Mouse (Mus musculus): ENCODE measurements around the gene Peak1. TPM values are rescaled to one million over a fixed set of nuclear protein-coding genes. Genes with fewer than 3 reads are reported as not detected.
"Not testable (repeated sequence)": the region's sequence is repeated elsewhere in the genome, so short reads cannot be mapped to it uniquely, and the experiment has no call there.

The Peak1 gene
- polyA plus RNA-seq, 1 experiment from 2014 or later: 6.2 TPM

DNA sequence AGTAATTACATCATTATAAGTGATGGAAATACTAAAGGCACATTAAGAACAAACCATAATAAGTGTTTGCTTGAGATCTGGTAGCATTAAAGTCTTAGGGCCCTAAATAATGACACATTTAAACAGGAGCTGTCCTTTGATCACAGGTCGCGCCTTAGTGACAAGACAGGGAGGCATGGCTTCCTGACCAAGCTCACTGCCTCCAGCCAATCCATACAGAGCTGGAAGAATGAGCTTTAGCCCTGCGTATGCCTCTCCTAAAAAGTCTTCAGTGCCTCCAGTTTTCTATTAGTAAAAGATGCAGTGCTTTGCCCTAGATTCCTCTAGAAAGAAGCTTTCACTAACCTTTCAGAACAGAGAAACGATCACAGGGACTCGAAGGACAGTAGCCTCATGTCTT lies 182.6 kb downstream of the Peak1 start:
- WGBS: 81% methylated on average over 5 of the region's 5 CpGs
- Histone ChIP-seq H3K4me3 (ENCODE audit: low read depth, low read length) (no peak overlapping the region), H3K4me2 (ENCODE audit: low read depth, low read length, severe bottlenecking) (no peak overlapping the region), H3K27me3 (ENCODE audit: control insufficient read depth, insufficient read depth, low read length) (no peaks in the 10 kb centered on the region), H3K36me3 (ENCODE audit: control insufficient read depth, insufficient read depth, low read length) (no peaks in the 10 kb centered on the region), H3K9me3 (ENCODE audit: control insufficient read depth, low read length) (no peaks in the 10 kb centered on the region), H3K4me1 (replicated peaks; ENCODE audit: control insufficient read depth, insufficient read depth, low read length) (no peaks in the 10 kb centered on the region), H3K27ac (ENCODE audit: low read depth, low read length) (no peak overlapping the region), H3K9ac (ENCODE audit: low read length) (no peak overlapping the region)
- DNase-seq (ENCODE audit: low spot score) (no peak), ATAC-seq (replicated peaks; ENCODE audit: low FRiP score) (no peak)

DNA sequence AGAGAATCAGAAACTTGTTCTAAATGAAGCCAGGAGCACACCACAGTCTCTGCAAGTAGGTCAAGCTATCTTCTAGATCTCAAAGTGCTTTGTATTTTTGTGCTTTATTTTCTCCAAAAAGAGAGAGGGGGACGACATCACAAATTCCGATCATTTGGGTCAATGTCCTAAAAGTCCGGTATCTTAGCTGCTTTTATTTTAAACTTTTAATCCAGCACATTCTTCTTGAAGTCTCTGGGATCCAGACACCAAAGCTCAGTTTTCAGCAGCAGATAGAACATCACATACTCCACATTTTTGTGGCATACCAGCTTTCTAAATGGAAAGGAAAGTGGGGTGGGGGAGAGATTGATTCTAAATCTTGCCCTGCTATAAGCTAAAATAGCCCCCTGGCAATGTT lies 183.3 kb downstream of the Peak1 start:
- Histone ChIP-seq H3K4me2 (ENCODE audit: low read depth, low read length, severe bottlenecking) (no peak overlapping the region), H3K36me3 (ENCODE audit: control insufficient read depth, insufficient read depth, low read length) (no peaks in the 10 kb centered on the region), H3K9ac (ENCODE audit: low read length) (no peak overlapping the region), H3K27ac (ENCODE audit: low read depth, low read length) (no peak overlapping the region), H3K4me3 (ENCODE audit: low read depth, low read length) (no peak overlapping the region), H3K4me1 (replicated peaks; ENCODE audit: control insufficient read depth, insufficient read depth, low read length) (no peaks in the 10 kb centered on the region), H3K27me3 (ENCODE audit: control insufficient read depth, insufficient read depth, low read length) (no peaks in the 10 kb centered on the region), H3K9me3 (ENCODE audit: control insufficient read depth, low read length) (no peaks in the 10 kb centered on the region)
- WGBS: 91% methylated on average over 3 of the region's 3 CpGs
- DNase-seq (ENCODE audit: low spot score): no peak
- no peak for ATAC-seq (replicated peaks; ENCODE audit: low FRiP score)

DNA sequence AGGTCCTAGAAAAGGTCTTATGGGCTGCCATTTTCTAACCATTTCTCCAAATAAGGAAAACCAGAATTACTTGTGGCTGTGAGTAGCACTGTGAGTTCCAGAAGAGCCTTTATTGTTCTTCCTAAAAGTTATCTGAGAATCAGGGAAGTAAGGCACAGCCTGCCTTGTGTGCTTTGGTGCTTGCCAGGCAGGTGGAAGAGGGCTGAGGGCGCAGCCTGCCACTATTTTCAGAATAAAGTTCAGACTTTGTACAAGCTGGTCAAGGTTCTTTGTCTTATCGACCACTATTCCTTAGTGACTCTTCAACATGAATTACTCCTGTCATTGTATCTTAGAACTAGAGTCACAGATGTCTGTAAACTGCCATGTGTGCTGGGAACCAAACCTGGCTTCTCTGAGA lies 184.6 kb downstream of the Peak1 start:
- H3K9ac ChIP-seq (ENCODE audit: low read length): no peak overlapping the region
- 84% methylated on average over 2 of the region's 2 CpGs for WGBS
- H3K36me3 ChIP-seq (ENCODE audit: control insufficient read depth, insufficient read depth, low read length): no peaks in the 10 kb centered on the region
- ATAC-seq (replicated peaks; ENCODE audit: low FRiP score): no peak
- H3K4me2 ChIP-seq (ENCODE audit: low read depth, low read length, severe bottlenecking): no peak overlapping the region
- H3K4me3 ChIP-seq (ENCODE audit: low read depth, low read length): no peak overlapping the region
- H3K4me1 ChIP-seq (replicated peaks; ENCODE audit: control insufficient read depth, insufficient read depth, low read length): no peaks in the 10 kb centered on the region
- no peaks in the 10 kb centered on the region for H3K9me3 ChIP-seq (ENCODE audit: control insufficient read depth, low read length)
- no peak for DNase-seq (ENCODE audit: low spot score)
- no peak overlapping the region for H3K27ac ChIP-seq (ENCODE audit: low read depth, low read length)
- H3K27me3 ChIP-seq (ENCODE audit: control insufficient read depth, insufficient read depth, low read length): no peaks in the 10 kb centered on the region

DNA sequence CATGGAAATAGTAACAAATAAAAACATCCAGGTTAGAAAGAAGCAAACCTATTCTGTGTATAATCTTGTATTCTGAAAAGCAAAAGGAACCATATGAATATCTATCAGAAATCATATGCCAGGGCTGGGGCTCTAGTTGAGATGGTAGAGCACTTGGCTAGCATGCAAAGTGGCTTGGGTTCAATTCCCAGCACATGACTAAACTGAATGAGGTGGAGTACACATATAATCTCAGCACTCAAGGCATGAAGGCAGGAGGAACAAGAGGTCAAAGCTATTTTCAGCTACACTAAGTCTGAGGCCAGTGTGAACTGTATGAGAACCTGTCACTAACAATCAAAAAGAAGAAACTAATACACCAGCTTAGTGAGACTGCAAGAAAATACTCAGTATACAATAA lies 187.0 kb downstream of the Peak1 start:
- no peak overlapping the region for H3K4me2 ChIP-seq (ENCODE audit: low read depth, low read length, severe bottlenecking)
- ATAC-seq (replicated peaks; ENCODE audit: low FRiP score): no peak
- no peak overlapping the region for H3K9ac ChIP-seq (ENCODE audit: low read length)
- no peak overlapping the region for H3K27ac ChIP-seq (ENCODE audit: low read depth, low read length)
- DNase-seq (ENCODE audit: low spot score): no peak
- H3K4me3 ChIP-seq (ENCODE audit: low read depth, low read length): no peak overlapping the region
- H3K9me3 ChIP-seq (ENCODE audit: control insufficient read depth, low read length): no peaks in the 10 kb centered on the region
- H3K4me1 ChIP-seq (replicated peaks; ENCODE audit: control insufficient read depth, insufficient read depth, low read length): no peaks in the 10 kb centered on the region
- H3K27me3 ChIP-seq (ENCODE audit: control insufficient read depth, insufficient read depth, low read length): no peaks in the 10 kb centered on the region
- no peaks in the 10 kb centered on the region for H3K36me3 ChIP-seq (ENCODE audit: control insufficient read depth, insufficient read depth, low read length)

DNA sequence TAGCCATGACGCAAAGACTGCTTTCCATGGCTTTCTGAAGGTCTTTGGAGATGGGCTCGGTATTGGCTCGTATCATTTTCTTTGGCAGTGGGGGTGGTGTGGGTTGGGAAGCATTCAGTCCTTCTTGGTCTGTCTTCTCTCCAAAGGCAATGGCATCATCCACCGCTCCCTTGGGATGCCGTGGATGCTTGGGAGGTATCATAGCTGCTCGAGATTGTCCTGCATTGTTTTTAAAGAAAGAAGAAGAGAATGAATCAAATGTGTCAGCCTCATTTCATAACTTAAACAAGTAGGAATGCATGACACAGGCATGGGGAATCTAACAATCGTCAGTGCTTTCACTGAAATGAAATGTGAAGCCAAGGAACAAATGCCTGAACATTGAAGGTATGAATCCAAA lies 190.2 kb downstream of the Peak1 start:
- Histone ChIP-seq H3K27ac (ENCODE audit: low read depth, low read length) (no peak overlapping the region), H3K4me3 (ENCODE audit: low read depth, low read length) (no peak overlapping the region), H3K36me3 (ENCODE audit: control insufficient read depth, insufficient read depth, low read length) (no peaks in the 10 kb centered on the region), H3K4me2 (ENCODE audit: low read depth, low read length, severe bottlenecking) (no peak overlapping the region), H3K27me3 (ENCODE audit: control insufficient read depth, insufficient read depth, low read length) (peaks cover 3% of the 10 kb centered on the region; the same call in 1 of the 2 replicates), H3K9me3 (ENCODE audit: control insufficient read depth, low read length) (no peaks in the 10 kb centered on the region), H3K9ac (ENCODE audit: low read length) (no peak overlapping the region), H3K4me1 (replicated peaks; ENCODE audit: control insufficient read depth, insufficient read depth, low read length) (0 out of 2 replicates have a peak, but pooled peaks cover 1% of the 10 kb centered on the region)
- DNase-seq (ENCODE audit: low spot score) (no peak), ATAC-seq (replicated peaks; ENCODE audit: low FRiP score) (no peak)
- WGBS: 90% methylated on average over 7 of the region's 7 CpGs

DNA sequence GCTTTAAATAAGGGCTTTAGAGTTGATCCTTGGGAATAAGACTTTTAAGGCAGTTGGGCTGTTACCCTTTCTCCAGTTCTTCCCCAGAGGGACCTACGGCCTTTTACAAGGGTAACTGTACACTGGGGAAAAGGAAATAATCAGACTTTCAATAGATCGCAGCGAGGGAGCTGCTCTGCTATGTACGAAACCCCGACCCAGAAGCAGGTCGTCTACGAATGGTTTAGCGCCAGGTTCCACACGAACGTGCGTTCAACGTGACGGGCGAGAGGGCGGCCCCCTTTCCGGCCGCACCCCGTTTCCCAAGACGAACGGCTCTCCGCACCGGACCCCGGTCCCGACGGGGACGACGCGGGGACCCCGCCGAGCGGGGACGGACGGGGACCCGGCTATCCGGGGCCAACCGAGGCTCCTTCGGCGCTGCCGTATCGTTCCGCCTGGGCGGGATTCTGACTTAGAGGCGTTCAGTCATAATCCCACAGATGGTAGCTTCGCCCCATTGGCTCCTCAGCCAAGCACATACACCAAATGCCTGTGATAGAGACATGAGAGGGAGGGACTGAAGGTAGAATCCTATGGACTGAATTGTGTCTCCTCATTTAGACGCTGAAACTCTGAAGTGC lies 194.3 kb downstream of the Peak1 start:
- not testable (repeated sequence) for H3K27me3 ChIP-seq (ENCODE audit: control insufficient read depth, insufficient read depth, low read length); DNase-seq (ENCODE audit: low spot score); H3K27ac ChIP-seq (ENCODE audit: low read depth, low read length); H3K36me3 ChIP-seq (ENCODE audit: control insufficient read depth, insufficient read depth, low read length); H3K4me1 ChIP-seq (replicated peaks; ENCODE audit: control insufficient read depth, insufficient read depth, low read length); H3K9ac ChIP-seq (ENCODE audit: low read length); H3K4me3 ChIP-seq (ENCODE audit: low read depth, low read length); H3K9me3 ChIP-seq (ENCODE audit: control insufficient read depth, low read length)
- peak overlapping the region; percentile 31; the same call in 1 of the 2 replicates for H3K4me2 ChIP-seq (ENCODE audit: low read depth, low read length, severe bottlenecking)
- 10% methylated on average over 33 of the region's 45 CpGs for WGBS
- peak; percentile 100 for ATAC-seq (replicated peaks; ENCODE audit: low FRiP score)

DNA sequence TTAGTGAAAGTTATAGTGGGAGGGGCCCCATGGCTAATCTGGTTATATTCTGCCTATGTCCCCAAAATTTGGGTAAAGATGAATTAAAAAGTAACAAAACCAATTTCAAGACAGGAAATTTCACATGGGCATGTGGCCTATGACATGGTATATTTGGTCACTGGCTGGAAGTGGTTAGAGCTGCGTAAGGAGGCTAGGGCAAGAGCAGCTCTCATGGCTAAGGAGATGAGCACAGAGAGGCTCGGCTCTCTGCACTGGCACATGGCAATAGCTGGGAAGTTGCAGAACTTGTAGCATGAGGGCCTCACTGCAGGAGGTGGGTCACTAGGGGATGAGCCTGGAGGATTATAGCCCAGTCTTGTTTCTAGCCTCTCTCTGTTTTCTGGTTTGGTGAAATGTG lies 199.0 kb downstream of the Peak1 start:
- Histone ChIP-seq H3K4me3 (ENCODE audit: low read depth, low read length) (no peak overlapping the region), H3K27ac (ENCODE audit: low read depth, low read length) (no peak overlapping the region), H3K9ac (ENCODE audit: low read length) (no peak overlapping the region), H3K4me2 (ENCODE audit: low read depth, low read length, severe bottlenecking) (no peak overlapping the region), H3K9me3 (ENCODE audit: control insufficient read depth, low read length) (no peaks in the 10 kb centered on the region), H3K36me3 (ENCODE audit: control insufficient read depth, insufficient read depth, low read length) (no peaks in the 10 kb centered on the region), H3K4me1 (replicated peaks; ENCODE audit: control insufficient read depth, insufficient read depth, low read length) (0 out of 2 replicates have a peak, but pooled peaks cover under 1% of the 10 kb centered on the region), H3K27me3 (ENCODE audit: control insufficient read depth, insufficient read depth, low read length) (no peaks in the 10 kb centered on the region; the same call in 1 of the 2 replicates)
- WGBS: 83% methylated on average over 2 of the region's 2 CpGs
- ATAC-seq (replicated peaks; ENCODE audit: low FRiP score) (no peak), DNase-seq (ENCODE audit: low spot score) (no peak)

DNA sequence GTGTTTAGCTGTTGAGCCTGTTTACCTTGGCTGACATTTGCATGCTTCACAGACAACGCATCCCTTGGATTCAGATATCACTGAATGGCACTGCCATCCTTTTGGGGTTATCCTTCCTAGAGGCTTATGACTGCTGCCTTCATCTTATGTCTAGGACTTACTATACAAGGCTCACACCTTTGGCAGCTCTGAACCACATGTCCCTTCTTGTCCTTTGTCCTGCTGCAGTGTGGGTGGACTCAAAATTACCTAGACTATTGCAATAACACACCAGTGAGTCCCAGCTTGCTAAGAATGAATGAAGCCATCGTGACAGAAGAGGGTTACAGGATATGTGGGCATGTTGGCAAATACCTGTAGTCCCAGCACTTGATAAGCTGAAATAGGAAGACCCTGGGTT lies 199.8 kb downstream of the Peak1 start:
- Histone ChIP-seq H3K27me3 (ENCODE audit: control insufficient read depth, insufficient read depth, low read length) (no peaks in the 10 kb centered on the region), H3K9ac (ENCODE audit: low read length) (no peak overlapping the region), H3K9me3 (ENCODE audit: control insufficient read depth, low read length) (no peaks in the 10 kb centered on the region), H3K36me3 (ENCODE audit: control insufficient read depth, insufficient read depth, low read length) (no peaks in the 10 kb centered on the region), H3K4me1 (replicated peaks; ENCODE audit: control insufficient read depth, insufficient read depth, low read length) (no peaks in the 10 kb centered on the region), H3K4me2 (ENCODE audit: low read depth, low read length, severe bottlenecking) (no peak overlapping the region), H3K4me3 (ENCODE audit: low read depth, low read length) (no peak overlapping the region), H3K27ac (ENCODE audit: low read depth, low read length) (no peak overlapping the region)
- DNase-seq (ENCODE audit: low spot score) (no peak), ATAC-seq (replicated peaks; ENCODE audit: low FRiP score) (no peak)
- WGBS: 87% methylated on average over 2 of the region's 2 CpGs

DNA sequence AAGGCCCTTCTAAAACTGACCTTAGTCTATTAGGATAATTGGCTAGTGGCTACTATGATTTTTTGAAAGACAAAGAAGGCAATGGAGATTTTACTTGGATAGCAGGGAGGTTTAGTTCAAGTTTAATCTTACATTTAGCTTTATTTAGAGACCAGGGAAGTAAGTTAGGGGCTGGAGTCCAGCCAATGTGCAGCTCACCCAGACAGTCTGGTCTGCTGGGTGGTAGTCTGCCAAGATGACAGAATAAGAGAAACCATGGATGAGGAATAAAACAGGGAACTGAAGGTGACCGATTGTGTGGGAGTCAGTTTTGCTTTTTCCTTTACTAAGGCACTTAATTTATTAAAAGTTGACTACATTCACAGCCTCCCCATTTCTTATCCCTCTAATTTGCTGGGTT lies 200.5 kb downstream of the Peak1 start:
- DNase-seq (ENCODE audit: low spot score) (no peak), ATAC-seq (replicated peaks; ENCODE audit: low FRiP score) (no peak)
- Histone ChIP-seq H3K9me3 (ENCODE audit: control insufficient read depth, low read length) (no peaks in the 10 kb centered on the region), H3K27ac (ENCODE audit: low read depth, low read length) (no peak overlapping the region), H3K4me1 (replicated peaks; ENCODE audit: control insufficient read depth, insufficient read depth, low read length) (no peaks in the 10 kb centered on the region), H3K4me2 (ENCODE audit: low read depth, low read length, severe bottlenecking) (no peak overlapping the region), H3K4me3 (ENCODE audit: low read depth, low read length) (no peak overlapping the region), H3K27me3 (ENCODE audit: control insufficient read depth, insufficient read depth, low read length) (no peaks in the 10 kb centered on the region), H3K9ac (ENCODE audit: low read length) (no peak overlapping the region), H3K36me3 (ENCODE audit: control insufficient read depth, insufficient read depth, low read length) (no peaks in the 10 kb centered on the region)
- 94% methylated on average over 1 of the region's 1 CpGs for WGBS

Measured in forebrain, embryonic 11.5 days (tissue).